Mouse (Mus musculus) olfactory bulb, adult 2 months (tissue): Measurements from ENCODE around the gene Tgfb1.

Experiments used
- CTCF ChIP-seq: fragments of 200-500 bp; IDR thresholded peaks from 2 replicates; pipeline ENCODE4 v1.5.1; 2012; ENCODE audit warnings: low read depth, mild to moderate bottlenecking, low read length, moderate library complexity; ENCODE audit not compliant: insufficient read depth
- POLR2A ChIP-seq: fragments of 200-500 bp; IDR thresholded peaks from 2 replicates; pipeline ENCODE4 v1.6.1; 2012; ENCODE audit warnings: mild to moderate bottlenecking, low read depth, low read length, moderate library complexity; ENCODE audit not compliant: insufficient read depth

- TF ChIP-seq CTCF (no peak), POLR2A (no peak)
Measured at GRCm38 (mm10) chr7:25709961-25710360, 23.2 kb downstream of the Tgfb1 start.
